Mouse (Mus musculus): ENCODE measurements around the gene Tmprss9.

Gene Tmprss9

DNA sequence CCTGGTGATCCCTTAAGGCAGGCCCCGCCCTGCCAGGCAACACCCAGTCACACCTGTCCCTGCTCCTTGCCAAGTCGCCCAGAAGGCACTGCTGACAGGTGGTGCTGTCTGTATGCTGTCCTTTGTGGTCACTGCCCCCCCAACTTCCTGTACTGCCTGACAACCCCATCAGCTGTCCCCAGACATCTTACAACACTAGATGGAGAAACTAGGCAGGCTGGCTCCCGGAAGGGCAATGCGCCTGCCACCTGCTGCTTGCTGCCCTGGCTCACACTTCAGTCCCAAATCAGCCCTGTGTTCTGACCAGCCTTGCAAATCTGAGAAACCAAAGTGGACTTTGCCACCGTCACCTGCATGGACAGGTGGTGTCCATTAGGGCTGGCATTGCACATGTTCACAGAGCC is 42.6 kb downstream of the Tmprss9 start:
- in situ Hi-C loops (cut with MboI, MseI), result no loop called here

GRCm38 (mm10) chr10:80915260-80915659 is 43.6 kb downstream of the Tmprss9 start:
- in situ Hi-C loops (cut with MboI, MseI), result no loop called here

DNA sequence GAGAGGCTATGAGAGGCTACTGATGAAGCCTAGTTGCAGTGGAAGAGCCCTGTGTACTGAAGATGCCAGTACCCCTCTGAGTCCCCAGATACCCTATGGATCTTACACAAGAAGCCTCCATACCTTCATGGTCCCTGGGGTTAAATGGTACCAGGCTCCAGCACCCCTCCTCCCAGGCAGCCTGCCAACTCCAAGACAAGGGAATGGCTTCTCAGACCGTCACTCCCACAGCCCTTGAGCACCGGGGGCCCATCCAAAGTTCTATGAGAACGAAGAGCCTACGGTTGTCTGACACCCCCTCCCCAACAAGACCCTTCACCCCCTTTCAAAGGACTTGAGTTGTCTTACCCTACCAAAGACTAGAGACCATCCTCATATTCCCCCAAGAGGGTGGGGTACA is 44.1 kb downstream of the Tmprss9 start:
- in situ Hi-C loops (cut with MboI, MseI), result no loop called here

DNA sequence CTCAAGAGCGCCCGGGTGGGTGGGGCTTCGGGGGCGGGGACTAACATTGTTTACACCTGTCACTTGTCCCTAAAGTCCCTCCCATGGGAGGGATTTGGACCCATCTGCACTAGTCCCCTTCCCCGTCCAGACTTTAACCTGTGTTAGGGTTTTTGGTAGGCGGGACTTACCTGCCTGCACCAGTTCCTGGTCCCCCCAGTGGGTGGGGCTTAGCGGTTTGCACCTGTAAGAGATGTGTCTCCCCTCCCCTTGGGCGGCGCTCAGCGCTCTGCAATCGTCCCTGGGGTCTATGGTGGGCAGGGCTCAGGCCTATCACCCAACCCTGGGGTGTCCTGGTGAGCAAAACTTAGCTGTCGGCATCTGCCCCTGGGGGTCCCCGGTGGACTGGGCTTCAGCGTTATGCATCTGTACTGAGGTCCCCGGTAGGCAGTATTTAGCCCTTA is 45.7 kb downstream of the Tmprss9 start:
- in situ Hi-C loops (cut with MboI, MseI), result no loop called here

- in situ Hi-C loops (cut with MboI, MseI), result no loop called here
Measured at GRCm38 (mm10) chr10:80917779-80918434, 46.3 kb downstream of the Tmprss9 start, which contains the start of gene Lmnb2. Lmnb2 (minus strand) TSS chr10:80918245.

GRCm38 (mm10) chr10:80921923-80922322 is 50.3 kb downstream of the Tmprss9 start:
- in situ Hi-C loops (cut with MboI, MseI), result no loop called here

- in situ Hi-C loops (cut with MboI, MseI), result loop anchor here (5.0 kb wide), 1 partner anchor 67 kb away; no protein-coding TSS in a partner anchor
Measured at GRCm38 (mm10) chr10:80925472-80925871, 53.8 kb downstream of the Tmprss9 start.

DNA sequence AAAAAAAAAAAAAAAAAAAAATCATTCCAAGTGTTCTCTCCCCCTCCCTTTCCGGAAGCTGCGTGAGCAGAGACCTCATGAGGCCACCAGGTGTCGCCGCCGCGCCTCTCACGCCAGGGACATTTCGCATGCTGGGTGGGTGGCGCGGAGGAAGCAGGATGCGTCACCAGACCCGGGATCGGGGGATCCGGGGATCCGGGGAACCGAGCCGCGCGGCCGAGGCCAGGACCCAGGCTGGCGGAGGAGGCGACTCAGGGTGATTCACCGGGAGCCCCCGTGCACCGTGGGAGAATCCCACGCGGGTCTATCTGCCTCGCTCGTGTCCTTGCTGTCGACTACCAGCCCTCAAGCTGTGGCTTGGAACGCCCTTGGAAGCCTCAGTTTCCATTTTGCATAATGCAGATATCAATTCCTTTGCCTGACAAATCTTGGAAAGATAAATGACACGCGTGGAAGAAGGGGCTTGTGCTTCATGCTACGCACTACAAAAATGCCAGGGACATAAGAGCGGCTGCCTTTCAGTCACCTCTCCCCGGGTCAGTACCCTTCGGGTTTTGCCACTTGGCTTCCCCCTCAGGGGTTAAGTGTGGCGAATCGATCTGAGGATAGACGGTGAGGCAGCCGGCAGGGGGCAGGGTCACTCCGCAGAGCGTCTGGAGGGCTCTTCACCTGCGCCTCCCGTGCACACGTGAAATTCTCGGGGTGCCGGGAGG is 57.1 kb downstream of the Tmprss9 start:
- in situ Hi-C loops (cut with MboI, MseI), result loop anchor here (5.0 kb wide), 1 partner anchor 64 kb away; no protein-coding TSS in a partner anchor

DNA sequence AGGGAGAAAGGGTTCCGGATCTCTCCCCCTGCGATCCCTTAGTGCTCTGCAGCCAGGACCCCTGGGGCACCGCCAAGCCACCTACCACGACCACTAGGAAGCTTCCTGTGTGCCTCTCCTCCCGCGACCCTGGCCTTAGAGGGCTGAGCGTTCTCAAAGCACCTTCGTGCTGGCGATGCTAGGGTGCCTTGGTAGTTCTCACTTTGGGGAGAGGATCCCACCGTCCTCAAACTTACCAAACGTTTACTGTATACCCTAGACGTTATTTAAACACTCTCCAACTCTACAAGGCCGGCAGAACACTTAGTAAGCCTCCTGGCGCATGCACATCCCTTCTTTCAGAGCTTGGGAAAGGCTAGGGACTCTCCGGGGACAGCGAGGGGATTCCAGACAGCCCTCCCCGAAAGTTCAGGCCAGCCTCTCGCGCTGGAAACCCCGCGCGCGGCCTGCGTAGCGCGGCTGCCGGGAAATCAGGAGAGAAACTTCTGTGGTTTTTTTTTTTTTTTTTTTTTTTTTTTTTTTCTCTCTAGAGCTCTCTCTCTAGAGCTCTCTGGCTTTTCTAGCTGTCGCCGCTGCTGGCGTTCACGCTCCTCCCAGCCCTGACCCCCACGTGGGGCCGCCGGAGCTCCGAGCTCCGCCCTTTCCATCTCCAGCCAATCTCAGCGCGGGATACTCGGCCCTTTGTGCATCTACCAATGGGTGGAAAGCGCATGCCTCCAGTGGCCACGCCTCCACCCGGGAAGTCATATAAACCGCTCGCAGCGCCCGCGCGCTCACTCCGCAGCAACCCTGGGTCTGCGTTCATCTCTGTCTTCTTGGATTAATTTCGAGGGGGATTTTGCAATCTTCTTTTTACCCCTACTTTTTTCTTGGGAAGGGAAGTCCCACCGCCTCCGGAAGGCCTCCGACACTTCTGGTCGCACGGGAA is 57.9 kb downstream of the Tmprss9 start, which contains the start of gene Gadd45b:
Gene Gadd45b, plus strand, starts transcription at position 775 of the 928 bp plus-strand sequence.
- in situ Hi-C loops (cut with MboI, MseI), result loop anchor here (5.0 kb wide), 1 partner anchor 63 kb away; no protein-coding TSS in a partner anchor

- in situ Hi-C loops (cut with MboI, MseI), result no loop called here
Measured at GRCm38 (mm10) chr10:80930361-80931152, 58.9 kb downstream of the Tmprss9 start.

DNA sequence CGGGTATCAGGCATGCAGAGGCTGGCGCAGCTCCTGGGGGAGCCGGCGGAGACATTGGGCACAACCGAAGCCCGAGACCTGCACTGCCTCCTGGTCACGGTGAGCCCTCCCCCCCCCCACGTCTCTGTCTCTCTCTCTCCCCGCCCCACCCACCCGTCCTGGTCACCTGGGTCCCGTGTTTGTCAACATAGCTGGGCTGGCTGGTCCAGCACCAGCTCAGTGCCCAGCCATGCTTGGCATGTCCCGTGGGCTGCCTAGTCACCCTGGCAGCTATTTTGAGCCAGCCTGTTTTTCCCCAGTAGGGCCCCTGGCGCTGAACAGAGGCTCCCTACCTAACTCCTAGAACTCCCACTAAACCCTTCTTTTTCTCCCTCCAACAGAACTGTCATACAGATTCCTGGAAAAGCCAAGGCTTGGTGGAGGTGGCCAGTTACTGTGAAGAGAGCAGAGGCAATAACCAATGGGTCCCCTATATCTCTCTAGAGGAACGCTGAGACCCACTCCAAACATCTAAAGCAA is 59.6 kb downstream of the Tmprss9 start:
- in situ Hi-C loops (cut with MboI, MseI), result no loop called here

- in situ Hi-C loops (cut with MboI, MseI), result no loop called here
Measured at GRCm38 (mm10) chr10:80931695-80932094, 60.0 kb downstream of the Tmprss9 start.

DNA sequence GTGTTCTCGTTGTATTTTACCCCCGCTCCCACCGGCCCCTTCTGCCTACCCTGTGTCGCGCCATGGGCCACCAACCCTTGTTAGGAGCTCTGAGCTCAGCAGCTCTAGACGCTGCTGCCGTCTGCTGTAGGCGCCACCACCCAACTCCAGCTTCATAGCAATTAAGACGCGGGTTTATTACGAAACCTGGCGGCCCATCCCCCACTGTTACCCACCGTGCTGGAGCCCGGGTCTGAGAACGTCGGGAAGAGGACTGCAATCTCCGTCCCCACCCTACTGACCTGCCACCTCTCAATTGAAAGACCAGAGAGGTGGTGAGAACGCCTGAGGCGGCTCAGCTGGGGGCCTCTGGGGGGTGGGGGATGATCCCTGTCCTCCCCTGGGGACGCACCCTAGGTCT is 60.6 kb downstream of the Tmprss9 start:
- in situ Hi-C loops (cut with MboI, MseI), result no loop called here

DNA sequence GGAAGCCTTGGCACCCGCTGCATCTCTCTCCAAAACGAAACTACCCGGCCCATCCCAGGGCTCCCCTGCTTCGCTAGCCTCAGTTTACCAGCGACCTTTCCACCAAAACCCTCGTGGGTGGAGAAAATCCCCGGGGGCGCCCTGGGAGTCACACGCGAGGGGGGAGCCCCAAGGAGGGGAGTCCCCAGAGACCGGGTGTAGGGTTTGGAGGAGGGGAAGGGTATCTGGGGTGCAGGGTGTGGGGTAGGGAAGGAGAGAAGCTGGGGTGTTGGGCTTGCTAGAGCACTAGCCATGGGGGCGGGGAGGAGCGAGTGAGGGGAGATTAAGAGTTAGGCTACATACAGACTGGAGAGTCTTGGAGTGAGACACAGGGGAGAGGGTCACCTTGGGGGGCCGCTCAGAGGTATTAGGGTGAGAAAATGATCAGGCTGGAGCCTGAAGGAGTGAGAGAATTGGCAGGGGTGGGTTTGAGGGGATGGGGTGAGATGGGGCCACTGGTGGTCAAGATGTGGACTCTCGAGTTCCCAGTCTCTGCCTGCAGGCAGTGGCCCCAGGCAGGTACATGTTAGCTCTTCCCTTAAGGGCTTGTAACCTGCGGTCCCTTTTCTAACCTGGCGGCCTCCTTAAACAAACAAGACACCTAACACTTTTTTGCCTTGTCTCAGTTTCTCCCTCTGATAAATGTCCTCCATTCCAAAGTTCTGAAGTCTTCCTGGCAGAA is 61.2 kb downstream of the Tmprss9 start:
- in situ Hi-C loops (cut with MboI, MseI), result no loop called here

DNA sequence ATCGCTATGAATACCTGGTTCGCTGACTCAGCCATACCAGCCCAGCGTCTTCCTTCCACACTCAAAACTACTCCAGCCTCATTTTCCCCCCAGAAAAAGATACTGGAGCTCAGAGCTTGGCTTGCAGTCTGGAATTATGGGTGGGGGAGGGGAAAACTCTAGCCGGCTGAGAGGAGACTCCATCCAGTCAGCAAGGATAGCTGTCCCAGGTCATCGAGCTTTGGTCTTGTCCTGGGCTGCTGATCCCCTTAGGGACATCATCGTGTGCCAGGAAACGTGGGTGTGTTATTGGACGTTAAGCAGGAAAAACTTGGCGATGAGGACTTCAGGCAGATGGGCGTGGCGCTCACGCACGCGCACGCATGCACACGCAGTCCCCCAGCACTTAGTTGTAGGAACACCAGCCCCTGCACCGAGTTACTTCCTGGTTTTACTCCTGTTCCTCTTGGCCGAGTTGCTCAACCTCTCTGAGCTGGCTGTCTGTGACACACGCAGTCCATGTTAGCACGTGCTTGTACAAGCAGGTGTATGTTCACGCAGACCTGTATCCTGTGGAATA is 61.9 kb downstream of the Tmprss9 start:
- in situ Hi-C loops (cut with MboI, MseI), result no loop called here

- in situ Hi-C loops (cut with MboI, MseI), result no loop called here
Measured at GRCm38 (mm10) chr10:80934136-80934985, 62.7 kb downstream of the Tmprss9 start.

- in situ Hi-C loops (cut with MboI, MseI), result no loop called here
Measured at GRCm38 (mm10) chr10:80935241-80935640, 63.6 kb downstream of the Tmprss9 start.

DNA sequence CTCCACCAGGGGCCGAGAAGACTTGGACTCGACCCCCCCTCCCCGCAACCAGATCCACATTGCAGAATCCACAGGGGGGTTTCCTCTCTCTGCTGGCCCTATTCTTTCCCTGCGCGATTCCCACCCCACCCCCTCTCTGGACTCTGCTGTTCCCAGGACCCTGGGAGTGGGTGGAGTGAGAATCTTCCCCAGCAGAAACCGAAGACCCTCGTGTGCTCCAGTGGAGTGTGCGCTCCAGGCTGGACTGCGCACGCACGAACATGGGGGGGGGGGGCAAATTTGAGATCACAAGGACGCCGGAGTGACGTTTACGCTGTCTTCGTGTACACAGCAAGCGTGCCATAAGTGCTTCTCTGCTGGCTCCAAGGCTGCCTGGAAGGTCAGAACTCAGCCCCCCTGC is 64.0 kb downstream of the Tmprss9 start:
- in situ Hi-C loops (cut with MboI, MseI), result no loop called here
